Mouse (Mus musculus) WW6 (cell line): Measurements from ENCODE around the gene Lipa.

ENCODE experiments used
- DNase-seq: peaks from one replicate; pipeline ENCODE4 v3.0.0-alpha.2; 2013; ENCODE audit warnings: low read depth, low spot score

Lipa gene

GRCm38 (mm10) chr19:34523106-34523725, 4.1 kb downstream of the Lipa start:
- no peak for DNase-seq

DNA sequence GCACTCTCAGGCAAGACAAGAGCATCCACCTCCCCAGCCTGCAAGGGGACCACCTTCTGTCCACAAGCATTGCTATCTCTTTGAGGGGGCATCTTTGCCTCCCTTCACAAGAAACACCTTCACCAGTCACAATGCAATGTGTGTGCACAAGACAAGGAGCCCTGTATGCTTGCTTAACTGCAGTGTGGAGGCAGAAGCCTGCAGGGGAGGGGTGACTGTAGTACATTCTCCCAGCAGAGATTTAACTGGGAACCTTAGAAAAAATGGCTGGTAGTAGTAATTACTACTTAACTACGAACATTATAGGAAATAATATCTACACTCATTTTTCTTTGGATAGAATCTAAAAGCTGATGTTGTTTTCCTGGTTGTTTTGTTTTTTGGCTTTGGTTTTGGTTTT, 5.3 kb downstream of the Lipa start:
- no peak for DNase-seq

- DNase-seq = no peak
These were observed 5.9 kb downstream of the Lipa start for GRCm38 (mm10) chr19:34521361-34521760.

- DNase-seq = no peak
These were observed 7.2 kb downstream of the Lipa start for GRCm38 (mm10) chr19:34520051-34520450.

- no peak for DNase-seq
These were observed 7.6 kb downstream of the Lipa start for GRCm38 (mm10) chr19:34519646-34520045.

- no peak for DNase-seq
These were observed 8.5 kb downstream of the Lipa start for GRCm38 (mm10) chr19:34518786-34519185.

DNA sequence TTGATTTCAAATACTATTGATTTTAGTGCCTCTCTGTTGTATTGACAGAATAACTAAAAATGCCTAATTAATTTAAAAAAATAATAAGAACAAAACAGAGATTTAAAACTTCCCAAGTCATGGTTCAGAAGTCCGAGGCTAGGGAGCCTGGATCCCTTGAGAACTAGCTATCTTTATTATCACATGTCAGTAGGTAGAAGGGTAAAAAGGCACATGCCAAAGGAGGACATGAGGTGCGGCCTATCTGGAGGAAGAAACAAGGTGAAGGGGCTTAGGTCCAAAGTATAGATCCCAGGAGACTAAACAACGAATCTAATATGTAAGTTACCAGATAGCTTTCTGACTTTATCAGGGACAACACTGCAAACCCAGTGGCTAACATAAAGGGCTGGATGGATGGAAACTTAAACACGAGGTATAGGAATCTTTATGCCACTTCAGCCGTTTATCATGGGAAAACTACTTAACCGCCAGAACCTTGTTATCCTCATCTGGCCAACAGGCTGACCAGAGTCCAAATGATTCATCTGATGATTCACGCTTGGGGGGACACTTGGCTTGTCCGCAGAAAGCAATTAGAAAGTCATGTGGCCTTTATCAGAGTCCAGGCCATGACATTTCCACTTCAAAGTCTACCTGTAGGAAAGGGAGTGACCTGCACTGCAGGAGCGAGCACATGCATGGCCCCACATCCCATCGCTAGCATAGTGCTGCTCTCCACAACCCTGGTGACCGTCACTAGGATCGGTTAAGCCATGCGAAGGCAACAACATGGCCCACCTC, 9.3 kb downstream of the Lipa start:
- DNase-seq = no peak

DNA sequence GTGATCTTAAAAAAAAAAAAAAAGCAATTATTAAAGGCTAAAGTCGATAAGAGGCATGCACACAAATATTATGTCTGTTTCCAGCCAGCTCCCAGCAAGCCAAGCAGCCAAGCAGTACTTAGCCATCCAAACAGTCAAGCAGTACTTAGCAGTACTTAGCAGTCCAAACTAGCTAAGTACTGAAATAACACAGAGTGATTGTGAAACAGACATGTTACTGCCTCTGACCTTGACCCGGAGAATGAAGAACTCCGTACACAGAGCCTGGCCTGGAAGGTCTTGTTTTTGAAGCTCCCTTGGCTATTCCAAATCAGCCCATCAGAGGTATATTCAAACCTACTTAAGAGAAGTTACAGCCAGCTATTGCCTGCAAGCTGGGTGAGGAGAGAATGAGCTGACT, 10.1 kb downstream of the Lipa start:
- no peak for DNase-seq

GRCm38 (mm10) chr19:34516346-34516745, 10.9 kb downstream of the Lipa start:
- no peak for DNase-seq

DNA sequence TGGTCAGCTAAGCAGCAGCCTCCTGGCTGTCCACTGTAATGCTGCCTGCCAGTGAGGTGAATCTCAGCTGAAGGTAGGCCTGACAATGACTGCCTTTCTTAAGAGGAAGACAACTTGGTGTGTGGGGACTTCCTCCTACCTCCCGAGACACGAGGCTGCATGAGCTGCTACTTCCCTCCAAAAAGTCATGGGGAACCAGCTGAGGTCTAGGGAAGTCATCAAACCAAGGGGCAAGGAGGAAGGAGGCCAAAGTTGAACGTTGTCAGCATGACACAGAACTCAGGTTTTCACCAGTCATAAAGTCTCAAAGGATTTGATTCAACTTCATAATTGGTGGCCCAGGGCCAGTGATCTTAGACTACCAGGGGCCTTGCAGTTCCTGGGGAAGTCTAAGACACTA, 11.6 kb downstream of the Lipa start:
- DNase-seq = no peak

DNA sequence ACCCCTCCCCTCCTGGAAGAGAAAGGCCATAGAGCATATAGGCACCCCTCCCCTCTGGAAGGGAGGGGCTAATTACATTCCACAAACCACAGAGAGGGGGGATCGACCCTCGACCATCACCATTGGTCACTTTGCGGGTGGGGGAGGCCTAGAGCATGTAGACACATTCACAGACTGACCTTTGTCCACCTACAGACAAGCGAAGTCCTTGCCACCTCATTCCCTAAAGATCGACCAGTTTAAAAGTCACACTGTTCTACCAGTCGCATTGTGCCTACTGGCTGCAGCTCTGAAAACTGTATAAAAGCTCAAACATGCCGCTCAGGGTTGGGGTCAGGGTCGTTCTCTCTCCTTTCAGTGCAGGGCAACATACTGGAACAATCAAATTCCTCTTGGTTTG, 15.7 kb downstream of the Lipa start:
- no peak for DNase-seq

DNA sequence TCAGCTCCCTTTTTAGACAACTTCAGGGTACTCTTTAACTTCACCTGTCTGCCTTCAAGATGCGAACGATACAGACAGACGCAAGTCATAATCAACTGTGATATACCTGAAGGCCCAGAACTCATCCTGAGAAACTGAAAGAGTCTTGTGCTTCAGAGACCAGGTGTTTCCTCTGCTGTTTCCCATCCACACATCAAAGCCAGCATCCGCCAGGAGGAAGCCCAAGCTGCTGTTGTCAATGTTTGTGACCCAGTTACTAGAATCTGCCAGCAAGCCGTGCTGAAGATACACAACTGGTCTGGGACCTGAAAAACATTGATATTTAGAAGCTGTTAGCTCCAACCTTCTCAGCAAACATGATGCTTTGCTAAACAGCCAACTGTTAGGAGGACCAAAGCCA, 16.6 kb downstream of the Lipa start:
- no peak for DNase-seq

- DNase-seq = no peak
These were observed 22.0 kb downstream of the Lipa start for GRCm38 (mm10) chr19:34505161-34505721.

DNA sequence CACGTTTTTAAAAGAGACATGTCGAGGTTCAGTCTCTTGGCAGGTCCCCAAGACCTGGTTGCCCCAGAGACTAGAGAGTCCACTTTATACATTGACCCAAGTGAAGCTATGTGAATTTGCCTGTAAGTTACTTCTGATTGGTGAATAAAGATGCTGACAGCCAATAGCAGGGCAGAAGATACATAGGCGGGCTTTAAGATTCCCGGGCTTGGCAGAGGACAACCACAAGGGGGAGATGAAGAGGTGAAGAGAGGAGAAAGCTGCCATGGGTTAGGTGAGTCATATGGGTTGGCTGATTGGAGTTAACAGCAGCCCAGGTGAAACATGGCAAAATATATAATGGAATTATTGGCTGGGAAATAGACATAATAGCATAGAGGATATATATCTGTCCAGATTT, 26.5 kb downstream of the Lipa start:
- peak; percentile 47 for DNase-seq

DNA sequence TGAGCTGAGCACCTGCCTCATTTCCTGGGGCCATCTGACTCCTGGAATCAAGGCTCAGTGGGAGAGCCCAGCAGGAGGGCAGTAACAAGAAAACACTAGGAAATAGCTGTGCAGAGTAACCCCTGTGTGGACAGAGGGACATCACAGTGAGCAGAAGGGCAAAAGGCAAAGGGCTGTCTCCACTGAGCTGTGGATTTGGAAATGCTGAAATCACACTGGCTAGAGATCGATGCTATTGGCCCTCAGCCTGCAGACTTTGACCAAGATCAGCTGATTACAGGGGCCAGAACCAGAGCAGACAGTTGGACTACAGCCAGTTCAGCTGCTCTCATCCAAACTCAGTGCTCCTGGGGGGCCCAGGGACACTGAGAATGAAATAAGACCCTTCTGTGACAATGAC, 30.9 kb downstream of the Lipa start:
- DNase-seq = no peak

- no peak for DNase-seq
These were observed 33.4 kb downstream of the Lipa start for GRCm38 (mm10) chr19:34493859-34494258.

- no peak for DNase-seq
These were observed 43.7 kb downstream of the Lipa start for GRCm38 (mm10) chr19:34483547-34483946.

GRCm38 (mm10) chr19:34474991-34475971, 52.0 kb downstream of the Lipa start, which contains the start of gene Ch25h:
TSS of gene Ch25h (minus strand) at chr19:34475164.
- DNase-seq = no peak

- DNase-seq = no peak
These were observed 52.9 kb downstream of the Lipa start for GRCm38 (mm10) chr19:34474228-34474990.

GRCm38 (mm10) chr19:34471703-34472102, 55.6 kb downstream of the Lipa start:
- DNase-seq = no peak

DNA sequence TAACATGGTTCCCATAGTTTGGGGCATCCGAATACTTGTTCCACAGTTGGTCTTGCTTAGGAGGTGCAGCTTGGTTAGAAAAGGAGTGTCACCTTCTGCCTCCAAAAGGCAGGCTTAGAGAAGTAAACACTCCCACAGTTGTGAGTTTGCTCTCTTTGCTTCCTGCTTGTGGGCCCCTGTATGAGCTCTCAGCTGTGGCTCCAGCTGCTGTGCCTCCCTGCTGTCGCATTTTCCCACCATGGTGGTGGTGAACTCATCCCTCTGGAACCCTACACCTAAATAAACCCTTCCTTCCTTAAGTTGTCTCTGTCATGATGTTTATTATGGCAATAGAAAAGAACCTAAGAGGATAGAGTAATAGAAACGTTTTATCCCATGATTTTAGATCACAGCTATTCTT, 58.5 kb downstream of the Lipa start:
- no peak for DNase-seq
